Mouse (Mus musculus): Measurements from ENCODE around the gene Tlr7. TPM values are rescaled to one million over a fixed set of nuclear protein-coding genes. Genes with fewer than 3 reads are reported as not detected.

Tlr7 gene
- polyA plus RNA-seq, 1 experiment from 2014 or later: 0.70 TPM

GRCm38 (mm10) chrX:167263530-167263929 lies 66.8 kb downstream of the Tlr7 start:
- no peak for ATAC-seq (replicated peaks; ENCODE audit: insufficient number of reproducible peaks, low FRiP score, low TSS enrichment)
- WGBS (ENCODE audit: insufficient replicate concordance): 74% methylated on average over 4 of the region's 4 CpGs

More at GRCm38 (mm10) chrX:167263530-167263929, 66.8 kb downstream of the Tlr7 start:
- Histone ChIP-seq H3K27ac (ENCODE audit: low read depth, low read length) (no peak overlapping the region), H3K9me3 (replicated peaks; ENCODE audit: control insufficient read depth, low read length) (no peaks in the 10 kb centered on the region), H3K4me2 (no peak overlapping the region), H3K4me1 (ENCODE audit: control insufficient read depth, insufficient read depth, low read length) (no peaks in the 10 kb centered on the region), H3K9ac (ENCODE audit: low read depth, low read length) (no peak overlapping the region), H3K4me3 (ENCODE audit: low read depth, low read length) (no peak overlapping the region), H3K36me3 (ENCODE audit: control insufficient read depth, insufficient read depth, low read length) (no peaks in the 10 kb centered on the region), H3K27me3 (ENCODE audit: control insufficient read depth, insufficient read depth, low read length) (no peaks in the 10 kb centered on the region)

Other genes starting within 250 kb of the Tlr7 start
- gene Tmsb4x, start 121.2 kb downstream of the Tlr7 start, polyA plus RNA-seq (2014; fragmentation: Nextera tagmentation; extraction: Ambion mirVana): 2,694 and 2,831 TPM in 2 replicates
- gene Tlr8, start 66.2 kb downstream of the Tlr7 start, polyA plus RNA-seq (2014; fragmentation: Nextera tagmentation; extraction: Ambion mirVana): 0.06 and 0.17 TPM in 2 replicates
- gene Prps2, start 52.2 kb upstream of the Tlr7 start, polyA plus RNA-seq (2014; fragmentation: Nextera tagmentation; extraction: Ambion mirVana): 30.0 and 33.4 TPM in 2 replicates

All from heart, embryonic 11.5 days (tissue).